Mouse (Mus musculus): ENCODE data around the gene Sinhcaf.

Gene Sinhcaf

DNA sequence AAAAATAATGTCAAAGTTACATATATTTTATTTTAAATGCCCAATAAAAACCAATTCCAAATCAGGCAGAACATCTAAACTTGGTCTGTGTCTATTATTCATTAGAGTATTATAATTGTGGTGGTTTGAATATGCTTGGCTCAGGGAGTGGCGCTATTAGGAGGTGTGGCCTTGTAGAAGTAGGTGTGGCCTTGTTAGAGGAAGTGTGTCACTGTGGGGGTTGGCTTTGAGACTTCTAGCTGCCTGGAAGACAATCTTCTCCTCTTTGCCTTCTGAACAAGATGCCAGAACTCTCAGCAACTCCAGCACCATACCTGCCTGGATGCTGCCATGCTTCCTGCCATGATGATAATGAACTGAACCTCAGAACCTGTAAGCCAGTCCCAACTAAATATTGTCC lies 72.4 kb downstream of the Sinhcaf start:
- peak; percentile 20 for DNase-seq (ENCODE audit: low read depth)

Measured in 416B (cell line).